In genomic region chr17:31566276-31566675, GRCm38 (mm10) we compare ENCODE assay signal across 8 mouse cellular contexts. TPM values are rescaled to one million over a fixed set of nuclear protein-coding genes. Genes with fewer than 3 reads are reported as not detected.
A peak's percentile ranks its signal among the peaks of the same experiment; 100 is the strongest.
DNase-seq lines count a peak whose midpoint lies in the region; ATAC-seq and TF ChIP-seq lines count a peak whose summit lies in the region.
"Had no signal": no experiment of that assay in that cellular context is flagged by ENCODE, and none has a peak within 500 bp of the region (broad histone marks: within the 10 kb centered on the region; RNA-seq: fewer than 3 reads in every experiment).

No protein-coding gene starts in this region.

- no peak for TF ChIP-seq CTCF in lung, adult 2 months (IDR thresholded peaks at IDR 0.05; ENCODE audit: insufficient read depth, low read length)

- H3K9me3 ChIP-seq in lung, embryonic 16.5 days (ENCODE audit: control insufficient read depth, low read length), result no peaks in the 10 kb centered on the region
- H3K9me3 ChIP-seq in forebrain, embryonic 11.5 days (ENCODE audit: control insufficient read depth, low read length), result no peaks in the 10 kb centered on the region
- no peaks in the 10 kb centered on the region for H3K9me3 ChIP-seq in limb, embryonic 11.5 days (ENCODE audit: control insufficient read depth, low read length)
- no peaks in the 10 kb centered on the region for H3K9me3 ChIP-seq in neural tube, embryonic 15.5 days (replicated peaks)

- no peak for DNase-seq in lung, adult 2 months
- no peak for DNase-seq in forebrain, embryonic 11.5 days (ENCODE audit: low spot score)
- no peak for DNase-seq in limb, embryonic 11.5 days (ENCODE audit: low spot score)
- no peak for DNase-seq in left cerebral cortex, postnatal 4 days
- no peak for DNase-seq in lung, postnatal 14 days
- DNase-seq: gastrocnemius, postnatal 36 days had no signal

- H3K9ac ChIP-seq in lung, embryonic 16.5 days (ENCODE audit: low read length), result peak overlapping the region; percentile 92
- H3K9ac ChIP-seq in forebrain, embryonic 11.5 days (ENCODE audit: low read length), result peak overlapping the region; percentile 87
- no peak overlapping the region; the same call in 1 of the 2 replicates for H3K9ac ChIP-seq in limb, embryonic 11.5 days (ENCODE audit: low read length)
- peak overlapping the region; percentile 91; the same call in 1 of the 2 replicates for H3K9ac ChIP-seq in neural tube, embryonic 15.5 days (replicated peaks)

- TF ChIP-seq POLR2A in lung, adult 2 months (IDR thresholded peaks at IDR 0.05; ENCODE audit: borderline replicate concordance, extremely low read depth, low read depth, low read length), result no peak

- H3K36me3 ChIP-seq in lung, embryonic 16.5 days (ENCODE audit: control insufficient read depth, insufficient read depth, low read length), result no peaks in the 10 kb centered on the region
- H3K36me3 ChIP-seq in forebrain, embryonic 11.5 days (ENCODE audit: control insufficient read depth, insufficient read depth, low read length), result no peaks in the 10 kb centered on the region
- H3K36me3 ChIP-seq in limb, embryonic 11.5 days (ENCODE audit: control insufficient read depth, insufficient read depth, low read length), result no peaks in the 10 kb centered on the region
- no peaks in the 10 kb centered on the region for H3K36me3 ChIP-seq in neural tube, embryonic 15.5 days

- no peak overlapping the region; the same call in 1 of the 2 replicates for H3K27ac ChIP-seq in lung, embryonic 16.5 days (ENCODE audit: low read length)
- H3K27ac ChIP-seq in forebrain, embryonic 11.5 days (ENCODE audit: low read depth, low read length), result no peak overlapping the region
- no peak overlapping the region for H3K27ac ChIP-seq in limb, embryonic 11.5 days (replicated peaks; ENCODE audit: low read depth, low read length)
- H3K27ac ChIP-seq in neural tube, embryonic 15.5 days (replicated peaks), result no peak overlapping the region

- H3K27me3 ChIP-seq in lung, embryonic 16.5 days (ENCODE audit: control insufficient read depth, insufficient read depth, low read depth, low read length), result no peaks in the 10 kb centered on the region
- no peaks in the 10 kb centered on the region for H3K27me3 ChIP-seq in forebrain, embryonic 11.5 days (ENCODE audit: control insufficient read depth, insufficient read depth, low read length)
- no peaks in the 10 kb centered on the region for H3K27me3 ChIP-seq in limb, embryonic 11.5 days (ENCODE audit: control insufficient read depth, insufficient read depth, low read length)
- H3K27me3 ChIP-seq in neural tube, embryonic 15.5 days (replicated peaks), result no peaks in the 10 kb centered on the region

- 55% methylated on average over 6 of the region's 6 CpGs for WGBS in lung, embryonic 16.5 days
- 56% methylated on average over 6 of the region's 6 CpGs for WGBS in lung, adult 2 months
- WGBS in forebrain, embryonic 11.5 days, result 75% methylated on average over 6 of the region's 6 CpGs
- WGBS in limb, embryonic 11.5 days, result 81% methylated on average over 6 of the region's 6 CpGs
- 71% methylated on average over 6 of the region's 6 CpGs for WGBS in neural tube, embryonic 15.5 days

- peak overlapping the region; percentile 76 for H3K4me2 ChIP-seq in lung, embryonic 16.5 days (ENCODE audit: low read depth, low read length)
- H3K4me2 ChIP-seq in forebrain, embryonic 11.5 days (ENCODE audit: low read depth, low read length, severe bottlenecking), result peak overlapping the region; percentile 89
- H3K4me2 ChIP-seq in limb, embryonic 11.5 days (ENCODE audit: low read depth, severe bottlenecking), result peak overlapping the region; percentile 62
- peak overlapping the region; percentile 83 for H3K4me2 ChIP-seq in neural tube, embryonic 15.5 days

- no peak for ATAC-seq in lung, embryonic 16.5 days (ENCODE audit: low read depth)
- ATAC-seq in forebrain, embryonic 11.5 days (replicated peaks; ENCODE audit: low FRiP score), result no peak
- no peak for ATAC-seq in limb, embryonic 11.5 days (ENCODE audit: insufficient number of reproducible peaks, low FRiP score, low TSS enrichment, low read depth)
- ATAC-seq in neural tube, embryonic 15.5 days (ENCODE audit: low FRiP score), result no peak

- H3K4me1 ChIP-seq in lung, embryonic 16.5 days (replicated peaks; ENCODE audit: control insufficient read depth, insufficient read depth, low read length), result peaks cover 35% of the 10 kb centered on the region
- H3K4me1 ChIP-seq in lung, adult 2 months (ENCODE audit: control insufficient read depth, insufficient read depth, low read length), result peaks cover 21% of the 10 kb centered on the region
- peaks cover 22% of the 10 kb centered on the region for H3K4me1 ChIP-seq in forebrain, embryonic 11.5 days (replicated peaks; ENCODE audit: control insufficient read depth, insufficient read depth, low read length)
- H3K4me1 ChIP-seq in limb, embryonic 11.5 days (ENCODE audit: control insufficient read depth, insufficient read depth, low read length), result peaks cover 9% of the 10 kb centered on the region; the same call in 1 of the 2 replicates
- peaks cover 53% of the 10 kb centered on the region for H3K4me1 ChIP-seq in neural tube, embryonic 15.5 days

- H3K4me3 ChIP-seq in lung, embryonic 16.5 days (ENCODE audit: low read length), result peak overlapping the region; percentile 75
- H3K4me3 ChIP-seq in lung, adult 2 months (replicated peaks; ENCODE audit: extremely low read depth, low read depth, low read length), result no peak overlapping the region
- H3K4me3 ChIP-seq in forebrain, embryonic 11.5 days (ENCODE audit: low read depth, low read length), result peak overlapping the region; percentile 80
- H3K4me3 ChIP-seq in limb, embryonic 11.5 days (ENCODE audit: low read depth, low read length), result peak overlapping the region; percentile 82; the same call in 1 of the 2 replicates
- H3K4me3 ChIP-seq in neural tube, embryonic 15.5 days (replicated peaks), result peak overlapping the region; percentile 87

- intact Hi-C loops in left cerebral cortex, postnatal 4 days (cut with DNase I), result no loop called here

RNA-seq across cellular contexts. Expression of gene Pknox1, which starts 1.7 kb away (rescaled TPM):
- 44.1 and 44.4 TPM in 2 replicates for polyA plus RNA-seq in lung, embryonic 16.5 days (2015; fragmentation: Nextera tagmentation; extraction: Ambion mirVana)
- polyA plus RNA-seq in lung, adult 2 months (2012; rRNA removed), result 22.9 and 26.8 TPM in 2 replicates
- polyA plus RNA-seq in forebrain, embryonic 11.5 days (2014; fragmentation: Nextera tagmentation; extraction: Ambion mirVana), result 29.8 and 31.1 TPM in 2 replicates
- polyA plus RNA-seq in limb, embryonic 11.5 days (2014; fragmentation: Nextera tagmentation; extraction: Ambion mirVana), result 37.9 and 39.7 TPM in 2 replicates
- 42.7 and 43.4 TPM in 2 replicates for polyA plus RNA-seq in neural tube, embryonic 15.5 days (2015; fragmentation: Nextera tagmentation; extraction: Ambion mirVana)
- 10 to 100 TPM; 17.8 to 18.8 TPM for total RNA-seq in left cerebral cortex, postnatal 4 days (2021)

RNA-seq across cellular contexts. Expression of gene Ndufv3, which starts 46.4 kb away (rescaled TPM):
- 253 and 258 TPM in 2 replicates for polyA plus RNA-seq in lung, embryonic 16.5 days (2015; fragmentation: Nextera tagmentation; extraction: Ambion mirVana)
- polyA plus RNA-seq in lung, adult 2 months (2012; rRNA removed), result 79.5 and 101 TPM in 2 replicates
- 225 and 246 TPM in 2 replicates for polyA plus RNA-seq in forebrain, embryonic 11.5 days (2014; fragmentation: Nextera tagmentation; extraction: Ambion mirVana)
- 201 and 210 TPM in 2 replicates for polyA plus RNA-seq in limb, embryonic 11.5 days (2014; fragmentation: Nextera tagmentation; extraction: Ambion mirVana)
- 435 and 492 TPM in 2 replicates for polyA plus RNA-seq in neural tube, embryonic 15.5 days (2015; fragmentation: Nextera tagmentation; extraction: Ambion mirVana)
- 100 to 1,000 TPM; 269 to 291 TPM for total RNA-seq in left cerebral cortex, postnatal 4 days (2021)

RNA-seq across cellular contexts. Expression of gene Wdr4, which starts 46.5 kb away (rescaled TPM):
- 28.6 and 33.7 TPM in 2 replicates for polyA plus RNA-seq in lung, embryonic 16.5 days (2015; fragmentation: Nextera tagmentation; extraction: Ambion mirVana)
- 20.1 and 20.6 TPM in 2 replicates for polyA plus RNA-seq in lung, adult 2 months (2012; rRNA removed)
- polyA plus RNA-seq in forebrain, embryonic 11.5 days (2014; fragmentation: Nextera tagmentation; extraction: Ambion mirVana), result 48.9 and 49.3 TPM in 2 replicates
- polyA plus RNA-seq in limb, embryonic 11.5 days (2014; fragmentation: Nextera tagmentation; extraction: Ambion mirVana), result 42.4 and 43.6 TPM in 2 replicates
- 32.7 and 34.2 TPM in 2 replicates for polyA plus RNA-seq in neural tube, embryonic 15.5 days (2015; fragmentation: Nextera tagmentation; extraction: Ambion mirVana)
- total RNA-seq in left cerebral cortex, postnatal 4 days (2021), result 10 to 100 TPM; 41.6 to 44.5 TPM
